Mouse (Mus musculus) heart, embryonic 14.5 days (tissue): ENCODE results near the gene Car10. TPM values are rescaled to one million over a fixed set of nuclear protein-coding genes. Genes with fewer than 3 reads are reported as not detected.

Experiments used
- ATAC-seq: fragments of 200-750 bp; cut with Nextera tagmentation; 2 replicates; pipeline ENCODE4 v1.8.0; 2017; ENCODE audit warnings: low read depth, moderate TSS enrichment; ENCODE audit not compliant: insufficient number of reproducible peaks, insufficient read depth, low FRiP score
- H3K27ac ChIP-seq, 2 experiments: fragments of 200-500 bp in 1 of 2; fragments of 300-500 bp in 1 of 2; sonication (generic) in 1 of 2; replicated peaks in 1 of 2; 2 replicates each; pipeline ENCODE4 v1.5.1; 2012 to 2014; ENCODE audit warnings: low read depth in 2 of 2, low read length in 2 of 2, control low read depth in 1 of 2, mild to moderate bottlenecking in 1 of 2, mixed read lengths in 1 of 2; ENCODE audit not compliant: control insufficient read depth in 1 of 2, insufficient read depth in 1 of 2
- H3K27me3 ChIP-seq: fragments of 300-500 bp; sonication (generic); 2 replicates; pipeline ENCODE4 v1.6.1; 2014; ENCODE audit warnings: mild to moderate bottlenecking, low read length, control low read depth; ENCODE audit not compliant: control insufficient read depth, insufficient read depth
- H3K36me3 ChIP-seq: fragments of 300-500 bp; sonication (generic); 2 replicates; pipeline ENCODE4 v1.6.1; 2014; ENCODE audit warnings: mild to moderate bottlenecking, control low read depth, low read length, mixed read lengths; ENCODE audit not compliant: control insufficient read depth, insufficient read depth
- H3K4me1 ChIP-seq, 2 experiments: fragments of 200-500 bp in 1 of 2; fragments of 300-500 bp in 1 of 2; sonication (generic) in 1 of 2; 2 replicates each; pipeline ENCODE4 v1.6.1; 2012 to 2014; ENCODE audit warnings: low read length in 2 of 2, control low read depth in 1 of 2, mixed read lengths in 1 of 2; ENCODE audit not compliant: control insufficient read depth in 2 of 2, insufficient read depth in 2 of 2
- H3K4me2 ChIP-seq: fragments of 300-500 bp; sonication (generic); 2 replicates; pipeline ENCODE4 v1.6.1; 2014; ENCODE audit warnings: mild to moderate bottlenecking, low read length
- H3K4me3 ChIP-seq, 2 experiments: fragments of 200-500 bp in 1 of 2; fragments of 300-500 bp in 1 of 2; sonication (generic) in 1 of 2; 2 replicates each; pipeline ENCODE4 v1.5.1; 2012 to 2014; ENCODE audit warnings: low read length in 2 of 2, mild to moderate bottlenecking in 2 of 2, control low read depth in 1 of 2, low read depth in 1 of 2, moderate library complexity in 1 of 2; ENCODE audit not compliant: control insufficient read depth in 1 of 2, insufficient read depth in 1 of 2
- H3K9ac ChIP-seq: fragments of 300-500 bp; sonication (generic); 2 replicates; pipeline ENCODE4 v1.6.1; 2014; ENCODE audit warnings: mild to moderate bottlenecking, low read length
- H3K9me3 ChIP-seq: fragments of 300-500 bp; sonication (generic); 2 replicates; pipeline ENCODE4 v1.6.1; 2016; ENCODE audit warnings: low read length, control low read depth; ENCODE audit not compliant: control insufficient read depth
- WGBS: fragments of 180-500 bp; shearing (Covaris S2); extraction: QIAGEN DNeasy Blood & Tissue Kit; methylation state at CpG from one replicate; pipeline ENCODE4 v1.1.7; 2014; 5-methylcytosine and 5-hydroxymethylcytosine counted together
- polyA plus RNA-seq: library from polyadenylated mRNA; unstranded; fragments of >200 nt; fragmentation: Nextera tagmentation; extraction: Ambion mirVana; gene quantifications from 2 replicates; pipeline ENCODE4 v1.2.1, GENCODE M21; 2014

Car10 gene
- polyA plus RNA-seq, 1 experiment from 2014 or later, result not detected

DNA sequence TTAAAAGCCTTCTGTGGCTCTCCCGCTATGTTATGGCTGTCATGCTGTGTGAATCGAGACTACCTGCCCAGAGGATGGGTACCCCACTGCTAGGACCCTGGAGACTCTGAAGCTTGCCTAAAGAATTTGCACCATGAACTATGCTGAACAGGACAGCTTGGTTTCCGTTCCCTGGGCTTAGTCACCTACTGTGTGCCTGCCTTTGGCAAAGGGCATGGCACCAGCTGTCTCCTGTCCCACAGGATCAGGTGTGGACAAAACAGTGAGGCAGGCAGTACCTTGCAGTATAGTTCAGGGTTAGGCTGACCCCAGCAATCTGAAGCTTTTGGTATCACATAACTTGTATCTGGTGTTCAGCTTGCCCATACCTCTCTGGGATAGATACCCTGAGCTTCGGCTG, 25.9 kb downstream of the Car10 start:
- ATAC-seq, result no peak
- H3K27ac ChIP-seq, result no peak overlapping the region
- WGBS, result 58% methylated on average over 4 of the region's 4 CpGs

DNA sequence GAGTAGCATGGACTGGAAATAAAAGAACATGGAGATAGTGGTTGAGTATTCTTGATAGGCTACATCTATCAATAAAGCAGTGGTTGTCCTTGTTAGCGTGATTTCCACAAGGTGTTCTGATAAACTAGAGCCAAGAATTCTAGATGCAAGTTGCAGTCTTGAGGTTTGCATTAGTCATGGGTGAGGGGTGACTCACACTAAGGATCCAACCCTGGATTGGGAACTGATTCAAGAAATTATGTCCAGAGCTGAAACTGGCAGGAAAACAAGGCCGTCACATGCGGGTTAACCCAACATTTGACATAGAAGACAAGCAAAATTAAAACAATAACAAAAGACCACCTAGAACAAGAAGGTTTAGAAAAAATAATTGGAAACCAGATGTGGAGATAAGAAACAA, 28.6 kb downstream of the Car10 start:
- Histone ChIP-seq H3K27ac (no peak overlapping the region), H3K27me3 (no peaks in the 10 kb centered on the region), H3K9me3 (no peaks in the 10 kb centered on the region), H3K9ac (no peak overlapping the region), H3K4me1 (no peaks in the 10 kb centered on the region), H3K4me3 (no peak overlapping the region), H3K4me2 (no peak overlapping the region), H3K36me3 (no peaks in the 10 kb centered on the region)
- no peak for ATAC-seq
- WGBS, result 77% methylated on average over 3 of the region's 3 CpGs

More for the DNA sequence above, 25.9 kb downstream of the Car10 start:
- H3K36me3 ChIP-seq, result no peaks in the 10 kb centered on the region
- H3K4me1 ChIP-seq, result no peaks in the 10 kb centered on the region
- H3K4me3 ChIP-seq, result no peak overlapping the region
- no peak overlapping the region for H3K4me2 ChIP-seq
- no peak overlapping the region for H3K9ac ChIP-seq
- no peaks in the 10 kb centered on the region for H3K27me3 ChIP-seq
- no peaks in the 10 kb centered on the region for H3K9me3 ChIP-seq

GRCm38 (mm10) chr11:93128481-93128880, 30.7 kb downstream of the Car10 start:
- no peak overlapping the region for H3K4me3 ChIP-seq
- H3K27me3 ChIP-seq, result no peaks in the 10 kb centered on the region
- H3K9ac ChIP-seq, result no peak overlapping the region
- no peak for ATAC-seq
- H3K36me3 ChIP-seq, result no peaks in the 10 kb centered on the region
- H3K27ac ChIP-seq, result no peak overlapping the region
- H3K4me1 ChIP-seq, result no peaks in the 10 kb centered on the region
- H3K9me3 ChIP-seq, result no peaks in the 10 kb centered on the region
- 55% methylated on average over 2 of the region's 2 CpGs for WGBS
- no peak overlapping the region for H3K4me2 ChIP-seq

DNA sequence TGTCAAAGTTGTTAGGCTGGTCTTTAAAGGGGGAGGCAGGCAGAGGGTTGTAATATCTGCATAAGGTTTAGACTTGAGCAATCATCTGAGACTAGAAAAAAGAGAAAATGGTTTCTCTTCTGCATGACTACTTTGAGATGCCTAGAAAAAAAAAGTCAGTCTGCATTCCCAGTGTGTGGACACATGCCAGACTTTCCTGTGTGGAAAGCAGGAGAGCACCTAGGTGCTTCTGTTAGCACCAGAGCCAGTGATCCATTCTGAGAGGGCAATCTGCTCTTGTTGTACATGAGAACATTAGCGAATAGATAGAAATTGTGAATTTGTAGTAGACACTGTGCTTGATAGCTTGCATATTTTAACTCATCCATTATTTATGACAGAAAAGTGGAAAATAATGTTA, 40.0 kb downstream of the Car10 start:
- no peak for ATAC-seq
- no peaks in the 10 kb centered on the region for H3K27me3 ChIP-seq
- no peak overlapping the region for H3K4me3 ChIP-seq
- no peaks in the 10 kb centered on the region for H3K4me1 ChIP-seq
- WGBS, result 62% methylated on average over 1 of the region's 1 CpGs
- no peaks in the 10 kb centered on the region for H3K36me3 ChIP-seq
- no peak overlapping the region for H3K27ac ChIP-seq
- no peak overlapping the region for H3K9ac ChIP-seq
- no peaks in the 10 kb centered on the region for H3K9me3 ChIP-seq
- no peak overlapping the region for H3K4me2 ChIP-seq

GRCm38 (mm10) chr11:93141727-93142126, 43.9 kb downstream of the Car10 start:
- no peak overlapping the region for H3K4me3 ChIP-seq
- no peaks in the 10 kb centered on the region for H3K9me3 ChIP-seq
- H3K27ac ChIP-seq, result no peak overlapping the region
- 76% methylated on average over 1 of the region's 1 CpGs for WGBS
- H3K9ac ChIP-seq, result no peak overlapping the region
- no peaks in the 10 kb centered on the region for H3K4me1 ChIP-seq
- ATAC-seq, result no peak
- no peaks in the 10 kb centered on the region for H3K36me3 ChIP-seq
- no peak overlapping the region for H3K4me2 ChIP-seq
- no peaks in the 10 kb centered on the region for H3K27me3 ChIP-seq

- Histone ChIP-seq H3K9ac (no peak overlapping the region), H3K4me3 (no peak overlapping the region), H3K27me3 (no peaks in the 10 kb centered on the region), H3K27ac (no peak overlapping the region), H3K36me3 (no peaks in the 10 kb centered on the region), H3K4me1 (no peaks in the 10 kb centered on the region), H3K9me3 (no peaks in the 10 kb centered on the region), H3K4me2 (no peak overlapping the region)
- WGBS, result 5% methylated on average over 2 of the region's 2 CpGs
- no peak for ATAC-seq
Measured at GRCm38 (mm10) chr11:93144544-93144943, 46.7 kb downstream of the Car10 start.

GRCm38 (mm10) chr11:93154910-93155309, 57.1 kb downstream of the Car10 start:
- Histone ChIP-seq H3K4me1 (no peaks in the 10 kb centered on the region), H3K9ac (no peak overlapping the region), H3K27ac (no peak overlapping the region), H3K27me3 (no peaks in the 10 kb centered on the region), H3K4me2 (no peak overlapping the region), H3K36me3 (no peaks in the 10 kb centered on the region), H3K4me3 (no peak overlapping the region), H3K9me3 (no peaks in the 10 kb centered on the region)
- 48% methylated on average over 3 of the region's 3 CpGs for WGBS
- ATAC-seq, result no peak

- Histone ChIP-seq H3K9ac (no peak overlapping the region), H3K9me3 (no peaks in the 10 kb centered on the region), H3K27ac (no peak overlapping the region), H3K27me3 (no peaks in the 10 kb centered on the region), H3K4me2 (no peak overlapping the region), H3K4me1 (no peaks in the 10 kb centered on the region), H3K4me3 (no peak overlapping the region), H3K36me3 (no peaks in the 10 kb centered on the region)
- ATAC-seq, result no peak
Measured at GRCm38 (mm10) chr11:93172430-93172829, 74.6 kb downstream of the Car10 start.
